Mouse (Mus musculus) inflammation-experienced regulatory T-cells (primary cell): Measurements from ENCODE around the gene Il12rb2. TPM values are rescaled to one million over a fixed set of nuclear protein-coding genes. Genes with fewer than 3 reads are reported as not detected.

Source experiments
- polyA plus RNA-seq, 2 experiments: library from polyadenylated mRNA; unstranded; fragments of 100-300 nt; shearing (Covaris generic); gene quantifications; one replicate each; pipeline ENCODE4 v1.2.1; 2017

Il12rb2 gene
- polyA plus RNA-seq = 1 to 10 TPM in 1 of 2 experiments, not detected in 1; 1.0 TPM

GRCm38 (mm10) chr6:67375982-67376391, at the start of gene Il12rb2:
Gene Il12rb2, minus strand, starts transcription at chr6:67376188.

Other genes with a start within 250 kb of the Il12rb2 start
- gene Serbp1, start 138.0 kb downstream of the Il12rb2 start, polyA plus RNA-seq = 100 to 1,000 TPM; 452 to 528 TPM
- gene Il23r, start 115.7 kb upstream of the Il12rb2 start, polyA plus RNA-seq = under 1 TPM; 0.12 to 0.33 TPM
- gene Tacstd2, start 159.6 kb upstream of the Il12rb2 start, polyA plus RNA-seq = under 1 TPM in 1 of 2 experiments, not detected in 1; 0.30 TPM